Mouse (Mus musculus) testis, adult 2 months (tissue): ENCODE measurements around the gene Ifnar1.

Source experiments
- CTCF ChIP-seq: fragments of 200-500 bp; IDR thresholded peaks from 2 replicates; pipeline ENCODE4 v1.5.1; 2012; ENCODE audit warnings: low read depth, mild to moderate bottlenecking, inconsistent platforms, low read length, moderate library complexity; ENCODE audit not compliant: control insufficient read depth, insufficient read depth, insufficient replicate concordance
- POLR2A ChIP-seq: fragments of 200-500 bp; IDR thresholded peaks from 2 replicates; pipeline ENCODE4 v1.6.1; 2012; ENCODE audit warnings: low read depth, mild to moderate bottlenecking, inconsistent platforms, low read length, moderate library complexity; ENCODE audit not compliant: control insufficient read depth

- TF ChIP-seq CTCF (no peak), POLR2A (no peak)
These were observed 33.1 kb upstream of the Ifnar1 start for GRCm38 (mm10) chr16:91451949-91452348.
